Mouse (Mus musculus) bone marrow macrophage, adult 2 months (primary cell): ENCODE results near the gene Lce1g.

Source experiments
- CTCF ChIP-seq: IDR thresholded peaks from 2 replicates; pipeline ENCODE4 v1.5.1; 2012; ENCODE audit warnings: low read depth, mild to moderate bottlenecking, low read length, moderate library complexity
- POLR2A ChIP-seq: IDR thresholded peaks from 2 replicates; pipeline ENCODE4 v1.6.1; 2012; ENCODE audit warnings: mild to moderate bottlenecking, low read depth, low read length, borderline replicate concordance

DNA sequence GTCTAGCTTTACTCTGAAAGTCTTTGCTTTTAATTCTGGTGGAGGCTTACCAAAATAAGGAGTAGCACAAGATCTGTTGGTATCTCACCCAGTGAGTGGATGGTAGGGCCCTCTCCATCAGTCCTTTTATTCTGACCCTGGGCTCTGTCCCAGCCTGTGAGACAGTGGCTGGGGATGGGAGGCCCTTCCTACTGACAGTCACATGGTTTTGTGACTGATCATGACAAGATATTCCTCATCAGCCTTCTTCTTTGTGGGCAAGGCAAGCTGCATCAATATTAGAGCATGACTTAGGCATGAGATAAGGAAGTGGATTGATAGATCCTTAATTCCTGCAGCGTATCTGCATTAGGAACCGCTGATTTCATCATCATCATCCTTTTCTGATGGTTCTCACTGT is 43.2 kb downstream of the Lce1g start, which contains the start of gene Lce1e:
- TF ChIP-seq CTCF = no peak
- no peak for TF ChIP-seq POLR2A
